Mouse (Mus musculus) stomach, postnatal 0 days (tissue): ENCODE data around the gene Asic3.

ENCODE experiments used
- CTCF ChIP-seq: IDR thresholded peaks from 2 replicates; pipeline ENCODE4 v1.5.1; 2016; ENCODE audit warnings: antibody characterized with exemption, low read depth, mild to moderate bottlenecking, moderate library complexity
- EP300 ChIP-seq: optimal IDR thresholded peaks from 2 replicates; pipeline ENCODE3; 2016; ENCODE audit warnings: antibody characterized with exemption

DNA sequence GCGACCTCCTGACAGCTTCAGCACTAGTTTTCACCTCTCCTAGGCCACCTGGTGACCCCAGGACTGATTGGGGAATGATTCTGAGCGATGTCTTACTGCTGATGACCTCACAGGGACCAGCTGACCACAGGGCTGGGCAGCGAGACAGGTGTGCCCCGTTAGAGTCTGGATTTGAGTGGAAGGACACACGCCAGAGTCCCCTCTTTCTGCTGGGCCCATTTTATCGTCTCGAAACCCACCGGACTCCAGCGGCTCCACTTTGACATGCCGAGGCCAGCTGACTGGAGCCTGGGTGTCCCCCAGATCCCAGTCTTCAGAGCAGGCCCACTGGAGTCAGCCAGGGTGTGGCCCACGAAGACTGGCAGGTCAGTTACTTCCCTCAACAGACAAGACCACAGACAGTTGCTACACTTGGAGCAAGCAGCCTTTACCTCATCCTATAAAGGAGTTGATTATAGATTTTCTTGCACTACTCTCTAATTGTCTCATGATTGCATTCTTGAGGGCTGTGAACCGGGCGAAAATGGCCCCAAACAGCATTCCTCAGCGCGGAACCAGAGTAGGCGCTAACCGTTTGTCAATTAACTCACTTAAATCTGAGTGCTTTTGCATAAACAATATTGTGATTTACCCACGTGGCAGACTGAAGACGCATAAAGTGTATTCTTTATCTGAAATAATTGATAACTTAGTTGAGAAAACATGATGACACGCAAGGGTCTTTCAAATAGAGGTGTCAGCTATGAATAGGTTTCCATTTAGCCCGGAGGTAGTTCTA lies 11.0 kb downstream of the Asic3 start:
- no peak for TF ChIP-seq CTCF
- peak; percentile 71 for TF ChIP-seq EP300
